Mouse (Mus musculus): ENCODE measurements around the gene Sez6l. TPM values are rescaled to one million over a fixed set of nuclear protein-coding genes. Genes with fewer than 3 reads are reported as not detected.

Gene Sez6l
- polyA plus RNA-seq, 1 experiment, result 0.17 TPM

DNA sequence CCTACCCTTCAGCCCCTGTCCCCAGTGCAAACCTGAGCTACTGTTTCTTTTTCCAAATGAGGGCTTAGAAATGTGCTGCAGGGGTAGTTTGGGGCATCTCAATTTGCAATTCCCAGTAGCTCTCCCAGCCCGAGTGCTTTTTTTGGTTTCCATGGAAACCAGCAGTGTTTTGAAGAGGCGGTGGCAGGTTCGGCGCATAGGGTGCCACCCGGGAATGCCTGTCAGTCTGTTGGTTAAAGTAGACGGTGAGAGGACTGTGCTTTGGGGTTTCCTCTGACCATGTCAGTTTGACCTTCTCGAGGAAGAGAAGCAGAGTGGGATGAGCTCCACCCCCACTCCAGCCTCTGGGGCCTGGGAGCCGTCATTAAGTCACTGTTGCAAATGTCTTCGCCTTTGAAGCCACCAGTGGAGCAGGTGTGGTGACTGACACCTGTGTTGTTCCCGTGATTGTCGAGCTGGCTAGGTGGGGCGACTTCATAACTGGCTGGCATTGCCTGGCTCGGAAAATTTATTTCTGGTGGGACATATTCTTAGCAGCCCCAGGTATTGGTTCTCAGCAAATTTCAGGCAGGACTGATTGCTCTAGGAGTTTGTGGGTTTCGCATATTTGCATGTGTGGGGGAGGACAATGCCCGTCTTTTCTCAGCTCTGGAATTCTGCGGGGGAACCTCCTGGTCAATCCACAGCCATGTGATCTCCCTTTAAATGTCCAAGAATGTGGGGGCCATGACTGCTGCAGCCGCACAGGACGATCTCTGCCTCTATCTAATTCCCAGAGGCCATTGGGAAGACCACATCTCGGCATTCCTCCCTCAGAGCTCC is 165.3 kb downstream of the Sez6l start:
- no peak for TF ChIP-seq POLR2A (IDR thresholded peaks at IDR 0.05; ENCODE audit: low read depth, low read length)
- Histone ChIP-seq H3K4me1 (ENCODE audit: control insufficient read depth, insufficient read depth, low read length) (no peaks in the 10 kb centered on the region), H3K36me3 (ENCODE audit: control insufficient read depth, insufficient read depth, low read length) (no peaks in the 10 kb centered on the region), H3K27me3 (replicated peaks; ENCODE audit: control insufficient read depth, insufficient read depth, low read length) (no peaks in the 10 kb centered on the region), H3K27ac (ENCODE audit: insufficient read depth, low read depth, low read length) (no peak overlapping the region), H3K4me3 (ENCODE audit: insufficient read depth, low read depth, low read length) (no peak overlapping the region)
- DNase-seq, result no peak
- 9% methylated on average over 19 of the region's 19 CpGs for WGBS

DNA sequence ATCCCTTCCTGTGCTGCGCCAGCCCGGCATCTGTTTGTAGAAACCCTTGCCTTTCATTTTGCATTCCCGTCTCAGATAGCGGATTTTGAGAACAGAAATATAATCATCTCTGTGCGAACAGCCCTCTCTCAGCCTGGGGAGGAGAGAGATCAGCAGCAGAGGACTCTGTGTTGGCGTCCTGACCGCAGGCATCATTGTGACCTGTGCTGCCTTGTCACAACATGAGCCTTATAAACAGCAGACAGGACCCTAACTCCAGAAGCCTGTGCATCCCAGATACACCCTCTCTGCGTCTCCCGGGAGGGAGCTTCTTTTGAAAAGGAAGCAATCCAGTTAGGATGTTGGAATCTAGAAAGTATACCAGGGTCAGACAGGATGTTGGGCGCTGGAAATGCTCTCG is 165.9 kb downstream of the Sez6l start:
- Histone ChIP-seq H3K36me3 (ENCODE audit: control insufficient read depth, insufficient read depth, low read length) (no peaks in the 10 kb centered on the region), H3K4me1 (ENCODE audit: control insufficient read depth, insufficient read depth, low read length) (no peaks in the 10 kb centered on the region), H3K4me3 (ENCODE audit: insufficient read depth, low read depth, low read length) (no peak overlapping the region), H3K27me3 (replicated peaks; ENCODE audit: control insufficient read depth, insufficient read depth, low read length) (no peaks in the 10 kb centered on the region), H3K27ac (ENCODE audit: insufficient read depth, low read depth, low read length) (no peak overlapping the region)
- no peak for TF ChIP-seq POLR2A (IDR thresholded peaks at IDR 0.05; ENCODE audit: low read depth, low read length)
- TF ChIP-seq CTCF (conservative IDR thresholded peaks at IDR 0.05; ENCODE audit: insufficient read depth, insufficient read length, low read depth, low read length), result no peak
- no peak for DNase-seq
- WGBS, result 38% methylated on average over 11 of the region's 11 CpGs

DNA sequence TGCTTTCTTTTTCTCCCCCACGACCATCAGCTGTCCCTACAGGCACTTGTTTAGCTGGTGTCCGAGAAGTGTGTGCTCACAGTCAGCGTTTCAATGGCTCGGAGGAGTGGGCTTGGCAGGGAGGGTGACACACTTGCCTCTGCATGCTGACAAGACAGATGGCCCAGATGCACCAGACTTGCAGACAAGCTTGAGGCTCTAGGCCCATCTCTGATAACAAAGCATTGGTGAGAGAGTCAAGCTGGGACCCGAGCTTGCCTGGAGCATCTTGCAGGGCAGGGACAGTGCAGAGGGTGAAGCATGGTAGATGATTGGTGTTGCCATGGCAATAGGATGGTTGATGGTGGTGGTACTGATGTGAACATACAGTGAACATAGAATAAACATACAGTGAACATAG is 167.7 kb downstream of the Sez6l start:
- TF ChIP-seq POLR2A (IDR thresholded peaks at IDR 0.05; ENCODE audit: low read depth, low read length) (no peak), CTCF (conservative IDR thresholded peaks at IDR 0.05; ENCODE audit: insufficient read depth, insufficient read length, low read depth, low read length) (no peak)
- Histone ChIP-seq H3K27ac (ENCODE audit: insufficient read depth, low read depth, low read length) (no peak overlapping the region), H3K36me3 (ENCODE audit: control insufficient read depth, insufficient read depth, low read length) (no peaks in the 10 kb centered on the region), H3K4me3 (ENCODE audit: insufficient read depth, low read depth, low read length) (no peak overlapping the region), H3K27me3 (replicated peaks; ENCODE audit: control insufficient read depth, insufficient read depth, low read length) (no peaks in the 10 kb centered on the region), H3K4me1 (ENCODE audit: control insufficient read depth, insufficient read depth, low read length) (no peaks in the 10 kb centered on the region)
- 41% methylated on average over 5 of the region's 5 CpGs for WGBS
- DNase-seq, result no peak

DNA sequence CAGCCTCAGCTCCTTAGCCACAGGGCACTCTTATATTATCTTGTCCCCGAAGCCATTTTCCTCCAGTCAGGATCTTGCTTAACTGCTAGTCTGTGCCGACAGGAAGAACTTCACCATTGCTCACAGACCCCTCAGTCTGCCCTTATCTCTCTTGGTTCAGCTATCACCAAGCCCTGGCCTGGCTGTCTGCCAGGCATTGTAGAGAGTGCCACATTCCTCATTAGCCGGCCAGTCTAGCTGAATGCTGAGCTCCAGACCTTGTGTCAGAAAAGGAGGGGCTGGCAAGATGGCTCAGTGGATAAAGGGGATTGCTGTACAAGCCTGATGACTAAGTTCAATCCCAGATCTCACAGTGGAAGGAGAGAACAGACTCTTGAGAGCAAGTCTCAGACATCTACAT is 171.0 kb downstream of the Sez6l start:
- no peak for TF ChIP-seq CTCF (conservative IDR thresholded peaks at IDR 0.05; ENCODE audit: insufficient read depth, insufficient read length, low read depth, low read length)
- no peak for TF ChIP-seq POLR2A (IDR thresholded peaks at IDR 0.05; ENCODE audit: low read depth, low read length)
- no peaks in the 10 kb centered on the region for H3K36me3 ChIP-seq (ENCODE audit: control insufficient read depth, insufficient read depth, low read length)
- no peaks in the 10 kb centered on the region for H3K4me1 ChIP-seq (ENCODE audit: control insufficient read depth, insufficient read depth, low read length)
- H3K4me3 ChIP-seq (ENCODE audit: insufficient read depth, low read depth, low read length), result no peak overlapping the region
- 57% methylated on average over 3 of the region's 3 CpGs for WGBS
- no peak for DNase-seq
- H3K27me3 ChIP-seq (replicated peaks; ENCODE audit: control insufficient read depth, insufficient read depth, low read length), result no peaks in the 10 kb centered on the region
- no peak overlapping the region for H3K27ac ChIP-seq (ENCODE audit: insufficient read depth, low read depth, low read length)

DNA sequence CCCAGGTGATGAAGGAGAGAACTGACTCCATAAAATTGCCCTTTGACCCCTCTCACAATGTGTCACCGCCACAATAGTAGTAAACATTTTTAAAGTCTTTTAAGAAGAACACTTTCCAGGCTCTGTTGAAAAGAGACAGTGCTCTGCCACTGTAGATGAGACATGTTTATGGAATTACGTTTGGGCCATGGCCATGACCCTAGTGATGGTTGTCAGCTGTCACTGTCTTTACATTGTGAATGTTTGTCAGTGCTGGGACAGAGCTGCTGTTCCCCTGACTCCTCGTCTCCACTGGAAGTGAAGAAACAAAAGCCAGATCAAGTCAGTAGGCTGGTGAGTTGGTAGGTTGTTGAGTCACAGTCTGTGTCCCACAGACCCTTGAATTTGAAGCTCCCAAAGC is 174.5 kb downstream of the Sez6l start:
- H3K27me3 ChIP-seq (replicated peaks; ENCODE audit: control insufficient read depth, insufficient read depth, low read length), result no peaks in the 10 kb centered on the region
- no peak overlapping the region for H3K4me3 ChIP-seq (ENCODE audit: insufficient read depth, low read depth, low read length)
- 57% methylated on average over 3 of the region's 3 CpGs for WGBS
- H3K4me1 ChIP-seq (ENCODE audit: control insufficient read depth, insufficient read depth, low read length), result no peaks in the 10 kb centered on the region
- H3K27ac ChIP-seq (ENCODE audit: insufficient read depth, low read depth, low read length), result no peak overlapping the region
- TF ChIP-seq CTCF (conservative IDR thresholded peaks at IDR 0.05; ENCODE audit: insufficient read depth, insufficient read length, low read depth, low read length) (no peak), POLR2A (IDR thresholded peaks at IDR 0.05; ENCODE audit: low read depth, low read length) (no peak)
- DNase-seq, result no peak
- no peaks in the 10 kb centered on the region for H3K36me3 ChIP-seq (ENCODE audit: control insufficient read depth, insufficient read depth, low read length)

DNA sequence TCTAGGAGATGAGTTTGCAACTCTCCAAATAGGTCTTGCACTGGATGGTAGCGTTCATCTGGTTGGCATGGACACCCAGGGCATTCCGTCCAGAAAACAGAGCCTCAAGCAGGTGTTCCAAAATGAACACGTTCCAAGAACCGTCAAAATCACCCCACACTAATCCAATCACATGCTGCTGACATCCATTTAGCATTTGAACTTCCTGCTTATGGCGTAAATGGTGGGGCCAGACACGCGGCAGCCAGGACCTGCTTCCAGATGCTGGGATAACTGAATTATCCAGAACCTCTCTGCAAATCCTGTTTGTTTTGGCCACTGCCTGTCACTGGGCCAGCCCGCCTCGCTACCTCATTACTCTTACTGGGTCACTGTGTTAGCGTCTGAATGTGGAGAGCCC is 177.7 kb downstream of the Sez6l start:
- 62% methylated on average over 10 of the region's 10 CpGs for WGBS
- Histone ChIP-seq H3K27me3 (replicated peaks; ENCODE audit: control insufficient read depth, insufficient read depth, low read length) (no peaks in the 10 kb centered on the region), H3K36me3 (ENCODE audit: control insufficient read depth, insufficient read depth, low read length) (no peaks in the 10 kb centered on the region), H3K4me1 (ENCODE audit: control insufficient read depth, insufficient read depth, low read length) (no peaks in the 10 kb centered on the region), H3K4me3 (ENCODE audit: insufficient read depth, low read depth, low read length) (no peak overlapping the region), H3K27ac (ENCODE audit: insufficient read depth, low read depth, low read length) (no peak overlapping the region)
- TF ChIP-seq CTCF (conservative IDR thresholded peaks at IDR 0.05; ENCODE audit: insufficient read depth, insufficient read length, low read depth, low read length) (no peak), POLR2A (IDR thresholded peaks at IDR 0.05; ENCODE audit: low read depth, low read length) (no peak)
- DNase-seq, result no peak

DNA sequence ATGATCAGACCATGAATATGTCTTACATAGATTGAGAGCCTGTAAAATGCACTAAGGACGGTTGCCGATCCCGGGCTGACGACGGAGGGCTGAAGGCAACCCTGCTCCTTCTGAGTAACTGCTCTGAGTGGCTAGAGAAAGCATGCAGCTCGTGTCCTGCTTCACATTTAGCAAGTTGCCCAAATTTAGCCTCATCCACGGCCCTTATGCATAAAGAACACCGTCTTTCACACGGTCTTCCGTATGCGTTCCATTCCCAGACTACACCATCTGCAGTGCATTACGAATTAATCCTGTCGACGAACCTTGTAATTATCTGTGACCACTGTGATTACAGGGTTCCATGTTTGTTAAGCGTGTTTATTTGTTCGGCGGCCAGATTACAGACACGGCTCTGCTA is 180.9 kb downstream of the Sez6l start:
- H3K36me3 ChIP-seq (ENCODE audit: control insufficient read depth, insufficient read depth, low read length), result no peaks in the 10 kb centered on the region
- no peak overlapping the region for H3K4me3 ChIP-seq (ENCODE audit: insufficient read depth, low read depth, low read length)
- no peaks in the 10 kb centered on the region; the same call in 1 of the 2 replicates for H3K27me3 ChIP-seq (replicated peaks; ENCODE audit: control insufficient read depth, insufficient read depth, low read length)
- no peaks in the 10 kb centered on the region for H3K4me1 ChIP-seq (ENCODE audit: control insufficient read depth, insufficient read depth, low read length)
- DNase-seq, result no peak
- H3K27ac ChIP-seq (ENCODE audit: insufficient read depth, low read depth, low read length), result no peak overlapping the region
- no peak for TF ChIP-seq POLR2A (IDR thresholded peaks at IDR 0.05; ENCODE audit: low read depth, low read length)
- no peak for TF ChIP-seq CTCF (conservative IDR thresholded peaks at IDR 0.05; ENCODE audit: insufficient read depth, insufficient read length, low read depth, low read length)
- WGBS, result 67% methylated on average over 18 of the region's 18 CpGs

Data from kidney, adult 2 months (tissue).